ENCODE assay signal across 27 mouse cellular contexts in genomic region chr13:77264481-77264880, GRCm38 (mm10).
DNase-seq lines count a peak whose midpoint lies in the region; ATAC-seq and TF ChIP-seq lines count a peak whose summit lies in the region.
"Had no signal": no experiment of that assay in that cellular context is flagged by ENCODE, and none has a peak within 500 bp of the region (broad histone marks: within the 10 kb centered on the region; RNA-seq: fewer than 3 reads in every experiment).

No protein-coding gene starts in this region.

- peak; percentile 44 to 45; a peak in 3 of 4 replicates for TF ChIP-seq EP300 in MEL (IDR thresholded peaks at IDR 0.05; ENCODE audit: low read depth in 1 of 2, low read length in 2 of 2)

- H3K27me3 ChIP-seq in liver, embryonic 11.5 days (replicated peaks; ENCODE audit: control insufficient read depth, insufficient read depth, low read length), result no peaks in the 10 kb centered on the region
- H3K27me3 ChIP-seq in MEL (ENCODE audit: control insufficient read depth in 1 of 2, insufficient read depth in 2 of 2, low read length in 2 of 2), result no peaks in the 10 kb centered on the region
- H3K27me3 ChIP-seq in kidney, adult 2 months (replicated peaks; ENCODE audit: control insufficient read depth, insufficient read depth, low read length), result no peaks in the 10 kb centered on the region
- H3K27me3 ChIP-seq: embryonic facial prominence, embryonic 15.5 days; forebrain, embryonic 12.5 days; Patski had no signal

- H3K9me3 ChIP-seq in liver, embryonic 11.5 days (ENCODE audit: control insufficient read depth, low read length), result no peaks in the 10 kb centered on the region
- no peaks in the 10 kb centered on the region for H3K9me3 ChIP-seq in MEL (replicated peaks; ENCODE audit: insufficient read depth, low read length)
- H3K9me3 ChIP-seq: embryonic facial prominence, embryonic 13.5 days; embryonic facial prominence, embryonic 15.5 days; forebrain, embryonic 10.5 days; forebrain, embryonic 12.5 days had no signal

- no peak for DNase-seq in liver, embryonic 11.5 days (ENCODE audit: low spot score)
- no peak for DNase-seq in liver
- peak; percentile 8 for DNase-seq in 416B (ENCODE audit: low read depth)
- peak; percentile 57 for DNase-seq in MEL (ENCODE audit: low read depth, low spot score)
- DNase-seq in c-Kit-positive CD71-positive TER-119-negative erythroid progenitor cells, embryonic 14.5 days (ENCODE audit: low read depth), result peak; percentile 6
- no peak for DNase-seq in left cerebral cortex, postnatal 14 days (ENCODE audit: low spot score in 2 of 2)
- DNase-seq in thymus, postnatal 14 days, result no peak
- DNase-seq in kidney, adult 2 months, result no peak
- DNase-seq: adrenal gland, adult 8-10 months; adrenal gland, postnatal 14 days; adrenal gland, postnatal 36 days; cerebellum, adult 11 months; cerebellum, adult 18-20 months; cerebellum, adult 8-10 months; cerebellum, adult 9-11 months; cerebellum, postnatal 14 days; cerebellum, postnatal 36 days; embryo, embryonic 11 days had no signal

- H3K27ac ChIP-seq in liver, embryonic 11.5 days (ENCODE audit: low read depth, low read length), result no peak overlapping the region
- H3K27ac ChIP-seq in MEL (ENCODE audit: control insufficient read depth, low read depth, low read length), result no peak overlapping the region
- H3K27ac ChIP-seq in kidney, adult 2 months (ENCODE audit: insufficient read depth, low read depth, low read length), result no peak overlapping the region
- H3K27ac ChIP-seq: embryonic facial prominence, embryonic 13.5 days; embryonic facial prominence, embryonic 15.5 days; forebrain, embryonic 10.5 days; forebrain, embryonic 12.5 days had no signal

- ATAC-seq in liver, embryonic 11.5 days (replicated peaks; ENCODE audit: low FRiP score), result peak; percentile 78
- ATAC-seq: activated CD4-positive, CD25-positive, alpha-beta regulatory T cell, adult 4 months; forebrain, embryonic 14.5 days; forebrain, embryonic 16.5 days; Patski had no signal

- H3K9ac ChIP-seq in liver, embryonic 11.5 days (ENCODE audit: low read depth, low read length), result no peak overlapping the region
- H3K9ac ChIP-seq in MEL (ENCODE audit: control insufficient read depth, low read depth, low read length, poor library complexity, severe bottlenecking), result no peak overlapping the region
- H3K9ac ChIP-seq: embryonic facial prominence, embryonic 13.5 days; embryonic facial prominence, embryonic 15.5 days; forebrain, embryonic 12.5 days had no signal

- no peak overlapping the region for H3K4me2 ChIP-seq in liver, embryonic 11.5 days
- H3K4me2 ChIP-seq: embryonic facial prominence, embryonic 13.5 days; embryonic facial prominence, embryonic 15.5 days; forebrain, embryonic 12.5 days had no signal

- intact Hi-C loops in left cerebral cortex, postnatal 14 days (cut with DNase I), result no loop called here

- no peak overlapping the region for H3K4me3 ChIP-seq in liver, embryonic 11.5 days (ENCODE audit: low read depth, low read length)
- H3K4me3 ChIP-seq in MEL (ENCODE audit: control insufficient read depth in 1 of 2, insufficient read depth in 1 of 2, low read depth in 2 of 2, low read length in 2 of 2), result no peak overlapping the region
- no peak overlapping the region for H3K4me3 ChIP-seq in kidney, adult 2 months (ENCODE audit: insufficient read depth, low read depth, low read length)
- H3K4me3 ChIP-seq: embryonic facial prominence, embryonic 13.5 days; embryonic facial prominence, embryonic 15.5 days; erythroblast, embryonic 14.5 days; forebrain, embryonic 10.5 days; forebrain, embryonic 12.5 days had no signal

- no peaks in the 10 kb centered on the region for H3K36me3 ChIP-seq in liver, embryonic 11.5 days (ENCODE audit: control insufficient read depth, insufficient read depth, low read length)
- H3K36me3 ChIP-seq in MEL (ENCODE audit: control insufficient read depth in 1 of 2, insufficient read depth in 2 of 2, low read length in 2 of 2), result peaks cover 0 to 11% of the 10 kb centered on the region in 2 experiments; a peak in 2 of 4 replicates
- H3K36me3 ChIP-seq in kidney, adult 2 months (ENCODE audit: control insufficient read depth, insufficient read depth, low read length), result no peaks in the 10 kb centered on the region
- H3K36me3 ChIP-seq: embryonic facial prominence, embryonic 13.5 days; embryonic facial prominence, embryonic 15.5 days; forebrain, embryonic 10.5 days; forebrain, embryonic 12.5 days had no signal

- no peak for TF ChIP-seq POLR2A in MEL (IDR thresholded peaks at IDR 0.05; ENCODE audit: control insufficient read depth in 1 of 2, insufficient read depth in 1 of 2, low read depth in 1 of 2, low read length in 2 of 2, poor library complexity in 1 of 2)
- no peak for TF ChIP-seq POLR2A in kidney, adult 2 months (IDR thresholded peaks at IDR 0.05; ENCODE audit: low read depth, low read length)

- TF ChIP-seq RAD21 in MEL (IDR thresholded peaks at IDR 0.05; ENCODE audit: low read depth, low read length), result no peak

- H3K4me1 ChIP-seq in liver, embryonic 11.5 days (replicated peaks; ENCODE audit: control insufficient read depth, insufficient read depth, low read length), result no peaks in the 10 kb centered on the region
- peaks cover 3 to 6% of the 10 kb centered on the region in 2 experiments for H3K4me1 ChIP-seq in MEL (ENCODE audit: control insufficient read depth in 1 of 2, insufficient read depth in 2 of 2, low read length in 2 of 2)
- H3K4me1 ChIP-seq in kidney, adult 2 months (ENCODE audit: control insufficient read depth, insufficient read depth, low read length), result no peaks in the 10 kb centered on the region
- H3K4me1 ChIP-seq: embryonic facial prominence, embryonic 13.5 days; embryonic facial prominence, embryonic 15.5 days; forebrain, embryonic 12.5 days had no signal

- no peaks in the 10 kb centered on the region for H3K79me2 ChIP-seq in MEL (ENCODE audit: control insufficient read depth, insufficient read depth, low read length, poor library complexity)

- TF ChIP-seq CTCF in MEL (IDR thresholded peaks at IDR 0.05 in 2 of 3, conservative IDR thresholded peaks at IDR 0.05 in 1 of 3; ENCODE audit: control insufficient read depth in 1 of 3, insufficient read depth in 1 of 3, low read depth in 2 of 3, low read length in 3 of 3, poor library complexity in 1 of 3, severe bottlenecking in 1 of 3), result no peak
- no peak for TF ChIP-seq CTCF in kidney, adult 2 months (conservative IDR thresholded peaks at IDR 0.05; ENCODE audit: insufficient read depth, insufficient read length, low read depth, low read length)

- 63% methylated on average over 1 of the region's 1 CpGs for WGBS in liver, embryonic 11.5 days
- WGBS in kidney, adult 2 months, result 46% methylated on average over 1 of the region's 1 CpGs

TF ChIP-seq in MEL, 35 proteins besides CTCF, POLR2A, EP300 and RAD21:
- no peak for TF ChIP-seq KAT2A (conservative IDR thresholded peaks at IDR 0.05; ENCODE audit: low read depth, low read length)
- no peak for TF ChIP-seq ZMIZ1 (IDR thresholded peaks at IDR 0.05; ENCODE audit: low read depth, low read length)
- no peak for TF ChIP-seq NELFE (IDR thresholded peaks at IDR 0.05; ENCODE audit: low read depth, low read length)
- TF ChIP-seq POLR2AphosphoS2 (IDR thresholded peaks at IDR 0.05; ENCODE audit: low read length), result no peak
- TF ChIP-seq TCF12 (IDR thresholded peaks at IDR 0.05; ENCODE audit: low read depth, low read length), result peak; percentile 29; the same call in 1 of the 2 replicates
- TF ChIP-seq GABPA (IDR thresholded peaks at IDR 0.05; ENCODE audit: low read depth, low read length), result no peak
- no peak for TF ChIP-seq JUND (IDR thresholded peaks at IDR 0.05; ENCODE audit: low read depth, low read length)
- TF ChIP-seq TAL1 (IDR thresholded peaks at IDR 0.05; ENCODE audit: low read length), result peak; percentile 73
- no peak for TF ChIP-seq NRF1 (IDR thresholded peaks at IDR 0.05; ENCODE audit: insufficient read depth, low read depth, low read length, poor library complexity, severe bottlenecking)
- no peak for TF ChIP-seq UBTF (IDR thresholded peaks at IDR 0.05; ENCODE audit: borderline replicate concordance, insufficient read depth, low read depth, low read length)
- TF ChIP-seq ETS1 (IDR thresholded peaks at IDR 0.05; ENCODE audit: low read depth, low read length), result 0 out of 2 replicates have a peak, but pooled peaks have one; percentile 35
- TF ChIP-seq HCFC1 (IDR thresholded peaks at IDR 0.05; ENCODE audit: low read depth, low read length), result no peak
- peak; percentile 49 for TF ChIP-seq GATA1 (IDR thresholded peaks at IDR 0.05; ENCODE audit: low read depth, low read length)
- TF ChIP-seq ZKSCAN1 (IDR thresholded peaks at IDR 0.05; ENCODE audit: low read depth, low read length), result no peak

Comparison
In these comparisons a context has a peak if more than half of its experiments do, and no peak if none do; other contexts are left out.
1. DNase-seq: peak in 416B (single experiment), MEL (single experiment) and c-Kit-positive CD71-positive TER-119-negative erythroid progenitor cells, embryonic 14.5 days (single experiment); none in liver, embryonic 11.5 days (single experiment), liver (single experiment), left cerebral cortex, postnatal 14 days (0 of 2), thymus, postnatal 14 days (single experiment) and kidney, adult 2 months (single experiment).